Mouse (Mus musculus) E14TG2a.4 (cell line): ENCODE measurements at regions not wholly inside any gene's neighbourhood (a gene's known extent, or its start where the extent isn't known, plus 50 kb on each side); places are given as distances from the start of the nearest gene placed in this dataset.

Experiments used
- H3K27me3 ChIP-seq: 2 replicates; pipeline ENCODE4 v1.6.1; 2014; ENCODE audit warnings: low read length, control low read depth; ENCODE audit not compliant: insufficient read depth
- H3K36me3 ChIP-seq: 2 replicates; pipeline ENCODE4 v1.6.1; 2014; ENCODE audit warnings: low read length, control low read depth; ENCODE audit not compliant: insufficient read depth
- H3K4me1 ChIP-seq: replicated peaks from 2 replicates; pipeline ENCODE4 v1.6.1; 2014; ENCODE audit warnings: low read depth, low read length, control low read depth
- H3K4me3 ChIP-seq: replicated peaks from 2 replicates; pipeline ENCODE4 v1.5.1; 2014; ENCODE audit warnings: mild to moderate bottlenecking, low read length
- H3K9me3 ChIP-seq: 2 replicates; pipeline ENCODE4 v1.6.1; 2014; ENCODE audit warnings: low read length, control low read depth
- CTCF ChIP-seq: conservative IDR thresholded peaks from 2 replicates; pipeline ENCODE4 v1.5.1; 2014; ENCODE audit warnings: low read length
- NANOG ChIP-seq: IDR thresholded peaks from 2 replicates; pipeline ENCODE4 v1.6.1; 2014; ENCODE audit warnings: borderline replicate concordance, low read length, mixed read lengths
- POU5F1 ChIP-seq: IDR thresholded peaks from 2 replicates; pipeline ENCODE4 v1.6.1; 2014; ENCODE audit warnings: low read length, borderline replicate concordance

- TF ChIP-seq CTCF (no peak), POU5F1 (no peak), NANOG (no peak)
- H3K4me3 ChIP-seq: no peak overlapping the region
- H3K27me3 ChIP-seq: no peaks in the 10 kb centered on the region
- H3K4me1 ChIP-seq: no peaks in the 10 kb centered on the region
- H3K36me3 ChIP-seq: no peaks in the 10 kb centered on the region
- no peaks in the 10 kb centered on the region for H3K9me3 ChIP-seq
Measured at GRCm38 (mm10) chr1:152188700-152189099, 98.8 kb upstream of the 1700025G04Rik start.

GRCm38 (mm10) chr1:152184956-152185355, 95.0 kb upstream of the 1700025G04Rik start:
- no peaks in the 10 kb centered on the region for H3K9me3 ChIP-seq
- no peaks in the 10 kb centered on the region for H3K4me1 ChIP-seq
- H3K27me3 ChIP-seq: no peaks in the 10 kb centered on the region
- H3K4me3 ChIP-seq: no peak overlapping the region
- TF ChIP-seq CTCF (no peak), POU5F1 (no peak), NANOG (no peak)
- no peaks in the 10 kb centered on the region for H3K36me3 ChIP-seq

- no peaks in the 10 kb centered on the region for H3K36me3 ChIP-seq
- no peak overlapping the region for H3K4me3 ChIP-seq
- TF ChIP-seq POU5F1 (no peak), CTCF (no peak), NANOG (no peak)
- H3K9me3 ChIP-seq: no peaks in the 10 kb centered on the region
- no peaks in the 10 kb centered on the region for H3K27me3 ChIP-seq
- no peaks in the 10 kb centered on the region for H3K4me1 ChIP-seq
Measured at GRCm38 (mm10) chr1:152176267-152176970, 86.5 kb upstream of the 1700025G04Rik start.

- Histone ChIP-seq H3K9me3 (no peaks in the 10 kb centered on the region), H3K4me1 (no peaks in the 10 kb centered on the region), H3K36me3 (no peaks in the 10 kb centered on the region), H3K27me3 (no peaks in the 10 kb centered on the region), H3K4me3 (no peak overlapping the region)
- TF ChIP-seq POU5F1 (no peak), CTCF (no peak), NANOG (no peak)
Measured at GRCm38 (mm10) chr1:152175691-152176090, 85.8 kb upstream of the 1700025G04Rik start.

- H3K4me1 ChIP-seq: no peaks in the 10 kb centered on the region
- H3K9me3 ChIP-seq: no peaks in the 10 kb centered on the region
- TF ChIP-seq CTCF (no peak), POU5F1 (no peak), NANOG (no peak)
- no peaks in the 10 kb centered on the region for H3K27me3 ChIP-seq
- no peaks in the 10 kb centered on the region for H3K36me3 ChIP-seq
- H3K4me3 ChIP-seq: no peak overlapping the region
Measured at GRCm38 (mm10) chr1:152174464-152174863, 84.5 kb upstream of the 1700025G04Rik start.

GRCm38 (mm10) chr1:152171034-152171790, 81.3 kb upstream of the 1700025G04Rik start:
- TF ChIP-seq CTCF (no peak), POU5F1 (no peak), NANOG (no peak)
- H3K9me3 ChIP-seq: no peaks in the 10 kb centered on the region
- H3K27me3 ChIP-seq: no peaks in the 10 kb centered on the region
- no peaks in the 10 kb centered on the region for H3K4me1 ChIP-seq
- H3K4me3 ChIP-seq: no peak overlapping the region
- no peaks in the 10 kb centered on the region for H3K36me3 ChIP-seq

- Histone ChIP-seq H3K4me3 (no peak overlapping the region), H3K27me3 (no peaks in the 10 kb centered on the region), H3K36me3 (no peaks in the 10 kb centered on the region), H3K4me1 (no peaks in the 10 kb centered on the region), H3K9me3 (no peaks in the 10 kb centered on the region)
- TF ChIP-seq CTCF (no peak), NANOG (no peak), POU5F1 (no peak)
Measured at GRCm38 (mm10) chr1:152170583-152170982, 80.7 kb upstream of the 1700025G04Rik start.

GRCm38 (mm10) chr1:152169508-152169907, 79.6 kb upstream of the 1700025G04Rik start:
- Histone ChIP-seq H3K27me3 (no peaks in the 10 kb centered on the region), H3K4me1 (no peaks in the 10 kb centered on the region), H3K4me3 (no peak overlapping the region), H3K9me3 (no peaks in the 10 kb centered on the region), H3K36me3 (no peaks in the 10 kb centered on the region)
- no peak for TF ChIP-seq POU5F1
- TF ChIP-seq CTCF: no peak
- no peak for TF ChIP-seq NANOG

- H3K36me3 ChIP-seq: no peaks in the 10 kb centered on the region
- H3K27me3 ChIP-seq: no peaks in the 10 kb centered on the region
- H3K4me1 ChIP-seq: no peaks in the 10 kb centered on the region
- H3K4me3 ChIP-seq: no peak overlapping the region
- H3K9me3 ChIP-seq: no peaks in the 10 kb centered on the region
- TF ChIP-seq NANOG (no peak), CTCF (no peak), POU5F1 (no peak)
Measured at GRCm38 (mm10) chr1:152168284-152168683, 78.4 kb upstream of the 1700025G04Rik start.
